Mouse (Mus musculus) liver, embryonic 14.5 days (tissue): ENCODE data around the gene Dnmt3b.

Source experiments
- CTCF ChIP-seq: IDR thresholded peaks from 2 replicates; pipeline ENCODE4 v1.5.1; 2016; ENCODE audit warnings: antibody characterized with exemption, low read depth, control low read depth
- EP300 ChIP-seq: IDR thresholded peaks from 2 replicates; pipeline ENCODE4 v1.6.1; 2016; ENCODE audit warnings: antibody characterized with exemption, low read depth

DNA sequence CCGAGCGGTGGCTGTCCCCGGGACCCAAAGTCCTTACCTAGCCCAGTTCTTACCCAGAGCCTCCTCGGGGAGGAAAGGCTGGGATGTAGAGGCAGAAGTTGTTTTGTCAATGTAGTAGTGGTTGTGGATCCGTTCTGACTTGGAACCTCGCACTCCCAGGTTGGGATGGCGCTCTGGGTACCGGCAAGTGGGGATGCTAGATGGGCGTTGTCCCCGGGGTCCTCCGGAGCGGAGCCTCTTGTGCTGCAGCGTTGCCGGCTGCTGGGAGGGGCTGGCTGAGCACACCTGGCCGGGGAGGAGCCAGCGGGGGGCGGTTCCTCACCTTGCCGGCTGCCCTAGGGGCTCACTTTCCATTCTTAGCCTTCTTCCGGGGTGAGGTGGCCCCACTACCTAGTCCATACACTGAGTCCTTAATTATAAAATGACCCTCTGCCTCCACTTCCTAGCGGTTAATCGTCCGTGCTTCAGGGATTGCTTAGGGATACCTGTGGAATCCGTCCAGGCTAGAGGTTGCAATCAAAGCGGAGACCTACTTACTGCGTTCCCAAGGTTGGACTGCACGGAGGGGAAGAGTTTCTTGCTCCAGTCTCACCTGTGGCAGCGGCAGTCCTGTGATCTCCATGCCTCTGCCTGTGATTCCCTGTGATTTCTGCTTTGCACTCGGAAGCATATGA lies 901 bp downstream of the Dnmt3b start:
- TF ChIP-seq EP300, result no peak
- TF ChIP-seq CTCF, result no peak
